Mouse (Mus musculus): Measurements from ENCODE around the gene Pawr.

Pawr gene

DNA sequence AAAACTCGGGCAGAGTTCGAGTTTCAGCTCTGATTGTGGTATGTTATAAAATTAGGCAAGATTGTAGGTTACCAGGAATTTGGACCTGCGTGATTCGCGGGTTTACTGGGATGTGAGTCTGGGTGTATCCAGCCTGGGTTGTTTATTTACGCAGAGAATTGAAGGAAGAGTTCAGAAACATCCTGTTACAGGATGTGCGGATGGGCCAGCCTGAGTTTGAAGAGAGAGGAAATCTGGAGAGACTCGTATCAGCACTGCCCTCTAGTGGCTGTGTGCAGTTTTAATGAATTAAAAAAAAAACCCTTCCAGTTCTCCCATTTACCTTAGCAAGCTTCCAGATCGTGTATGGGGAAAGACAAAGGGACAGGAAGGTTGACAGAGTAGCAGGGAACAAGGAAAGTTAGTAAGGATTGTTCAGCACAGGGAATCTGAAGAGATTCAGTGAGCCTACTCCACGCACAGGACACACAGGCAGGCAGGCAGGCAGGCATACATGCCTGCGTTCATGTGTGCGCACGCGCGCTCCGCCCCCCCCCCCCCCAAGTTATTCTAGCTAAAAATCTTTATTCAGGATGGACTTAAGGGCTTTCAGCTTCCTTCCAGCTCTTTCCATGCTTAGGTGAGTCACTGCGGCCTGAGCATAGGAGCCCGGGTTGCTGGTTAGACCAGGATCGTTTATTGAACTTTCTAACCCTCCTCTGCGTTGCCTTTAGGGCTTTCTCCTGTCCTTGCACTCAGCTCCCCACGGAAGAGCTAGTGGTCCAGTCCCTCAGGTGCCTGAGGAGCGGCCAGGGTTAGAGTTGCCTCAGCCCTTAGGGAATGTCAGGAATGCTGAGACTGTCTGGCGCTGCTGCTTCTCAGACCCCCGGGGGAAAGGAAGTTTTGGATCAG is 114.4 kb downstream of the Pawr start:
- peak; percentile 83 to 89 for DNase-seq

DNA sequence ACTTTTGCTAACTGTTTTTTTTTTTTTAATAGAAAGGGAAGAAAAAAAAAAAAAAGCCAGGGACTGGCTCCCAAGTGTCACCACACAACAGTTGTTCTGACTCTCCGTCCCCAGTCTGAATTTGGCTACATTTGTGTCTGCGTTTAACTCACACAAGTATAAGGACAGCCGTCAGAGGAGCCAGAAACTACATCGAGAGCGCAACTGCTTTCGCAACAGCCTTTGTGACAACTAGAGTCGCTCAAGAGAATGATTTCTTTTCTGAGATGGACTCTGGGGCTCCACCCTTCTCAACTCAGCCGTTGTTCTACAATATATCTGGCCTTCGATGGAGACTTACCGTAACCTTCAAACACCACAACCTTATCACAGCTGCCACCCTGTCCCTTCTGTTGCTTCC is 115.3 kb downstream of the Pawr start:
- no peak for DNase-seq

DNA sequence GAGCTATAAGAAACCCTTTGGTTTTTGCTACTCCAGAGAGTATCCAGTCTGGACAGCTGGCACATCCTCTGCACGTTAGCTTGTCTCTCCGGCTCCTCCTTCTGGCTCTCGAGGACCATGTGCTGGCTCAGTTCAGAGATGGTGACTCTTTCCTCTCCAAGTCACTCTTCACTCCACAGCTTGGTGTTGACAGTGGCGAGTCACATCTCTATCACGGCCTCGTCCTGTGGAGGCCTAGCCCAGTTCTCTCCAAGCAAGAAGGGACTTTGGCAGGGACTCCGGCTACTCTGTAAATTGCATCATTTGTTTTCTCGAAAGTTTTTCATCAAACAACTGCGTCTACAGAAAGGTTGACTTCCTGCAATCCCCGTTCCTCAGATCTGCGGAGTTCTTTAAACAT is 116.5 kb downstream of the Pawr start:
- DNase-seq, result no peak

DNA sequence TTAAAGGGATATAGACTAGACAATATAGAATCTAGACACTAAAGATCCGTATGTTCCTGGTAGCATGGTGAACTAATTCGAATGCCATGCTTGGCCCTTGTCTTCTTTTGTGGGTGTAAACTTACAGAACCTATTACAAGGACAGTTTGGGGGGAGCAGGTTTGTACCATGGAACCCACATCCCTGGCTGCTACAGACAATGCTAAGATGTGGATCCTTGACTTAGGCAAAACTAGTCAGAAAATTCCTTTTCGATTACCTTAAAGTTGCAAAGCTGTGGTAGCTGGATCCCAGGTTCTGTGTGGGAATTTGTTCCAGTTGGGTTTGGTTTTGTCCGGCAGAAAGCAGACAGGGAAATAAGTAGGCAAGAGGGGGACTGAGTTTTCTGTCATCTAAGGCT is 118.5 kb downstream of the Pawr start:
- DNase-seq, result no peak

DNA sequence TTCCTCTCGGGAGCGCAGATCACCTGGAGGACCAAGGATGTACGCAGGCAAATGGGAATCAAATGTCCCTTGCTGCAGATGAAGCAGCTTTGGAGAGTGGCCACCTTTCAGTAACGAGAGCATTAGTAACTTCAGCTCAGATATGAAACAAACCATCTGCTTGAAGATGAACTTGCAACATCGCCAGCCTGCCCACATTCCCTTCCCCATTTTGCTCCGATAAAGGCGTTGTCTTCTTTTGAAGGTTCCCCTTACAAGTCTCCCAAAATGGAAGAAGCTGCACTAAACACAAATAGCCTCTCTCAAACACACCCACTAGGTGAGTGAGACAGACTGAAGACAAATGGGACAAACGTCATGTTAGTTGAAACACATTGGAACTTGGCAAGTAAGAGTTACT is 119.6 kb downstream of the Pawr start:
- no peak for DNase-seq

DNA sequence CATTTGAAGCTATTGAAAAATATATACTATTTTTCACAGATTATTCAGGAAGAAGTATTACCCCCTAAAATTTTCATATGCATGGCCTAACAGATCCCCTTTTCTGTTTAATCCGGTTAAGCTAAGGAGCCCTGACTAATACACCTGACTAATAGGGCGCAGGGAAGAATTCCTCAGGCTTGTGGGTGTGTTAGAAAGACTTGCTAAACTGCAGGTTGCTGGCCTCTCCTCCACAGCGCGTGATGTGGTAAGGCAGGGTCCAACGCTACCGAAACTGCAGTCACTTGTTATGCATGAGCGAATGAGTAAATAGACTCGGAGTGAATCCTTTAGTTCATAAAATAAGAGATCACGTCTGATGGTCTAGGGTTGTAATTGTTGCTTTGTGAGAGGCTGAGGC is 120.5 kb downstream of the Pawr start:
- peak in 1 of 2 experiments; percentile 40 for DNase-seq

DNA sequence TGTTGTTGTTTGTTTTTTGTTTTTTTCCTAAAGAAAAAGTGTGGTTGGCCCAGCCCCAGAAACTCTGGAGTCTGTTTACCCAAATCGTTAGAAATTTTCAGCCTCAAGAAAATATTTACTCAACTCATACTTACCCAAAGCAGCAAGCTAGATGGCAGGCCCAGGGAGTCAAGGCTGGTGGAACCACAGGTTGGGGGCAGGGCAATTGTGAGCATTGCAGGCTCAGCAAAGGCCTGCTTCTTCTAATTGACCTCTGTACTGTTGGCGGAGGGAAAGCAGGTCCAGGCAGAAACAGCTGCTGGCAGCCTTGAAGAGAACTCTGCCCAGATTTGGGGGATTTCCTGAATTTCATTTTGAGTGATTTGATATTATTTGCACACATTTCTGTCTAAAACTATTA is 121.6 kb downstream of the Pawr start:
- DNase-seq, result peak; percentile 89

DNA sequence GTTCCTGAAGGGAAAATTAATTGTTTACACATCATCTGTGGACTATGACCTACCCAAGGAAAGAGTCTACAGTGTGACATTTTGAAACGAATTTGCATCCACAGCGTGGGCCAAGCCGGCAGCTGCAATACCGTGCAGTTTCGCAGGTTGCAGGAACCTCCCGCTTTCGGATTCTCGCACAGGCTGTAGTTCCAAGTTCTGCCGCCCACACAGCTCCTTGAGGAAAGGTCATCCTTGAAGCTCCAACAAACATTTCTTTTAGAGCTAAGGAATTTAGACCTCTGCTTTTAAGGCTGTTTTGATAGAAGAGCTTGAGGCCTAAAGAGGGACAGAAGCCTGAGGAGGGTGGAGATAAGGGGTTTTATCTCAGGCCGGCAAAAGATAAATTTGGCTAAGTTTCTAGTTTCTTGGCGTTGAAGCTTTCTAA is 122.8 kb downstream of the Pawr start:
- peak; percentile 62 to 66 for DNase-seq

DNA sequence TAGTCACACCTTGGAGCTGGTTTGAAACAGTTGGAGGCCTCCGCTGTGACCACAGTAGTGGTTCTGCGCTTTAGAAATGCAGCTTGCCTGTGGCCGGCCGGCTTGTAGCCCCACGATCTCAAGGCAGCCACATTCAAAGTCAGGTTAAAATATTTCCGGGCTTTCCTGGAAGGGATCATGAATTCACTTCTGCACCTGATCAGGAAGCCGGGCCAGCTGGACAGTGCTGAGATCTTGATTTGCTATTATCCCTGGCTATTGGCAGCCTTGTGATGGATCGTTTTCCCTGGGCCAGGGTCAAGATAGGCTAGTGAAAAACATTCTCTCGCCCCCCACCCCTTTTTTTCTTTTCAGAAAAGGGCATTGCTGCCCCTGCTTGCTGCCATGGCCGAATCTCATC is 123.3 kb downstream of the Pawr start:
- DNase-seq, result peak in 1 of 2 experiments; percentile 41

DNA sequence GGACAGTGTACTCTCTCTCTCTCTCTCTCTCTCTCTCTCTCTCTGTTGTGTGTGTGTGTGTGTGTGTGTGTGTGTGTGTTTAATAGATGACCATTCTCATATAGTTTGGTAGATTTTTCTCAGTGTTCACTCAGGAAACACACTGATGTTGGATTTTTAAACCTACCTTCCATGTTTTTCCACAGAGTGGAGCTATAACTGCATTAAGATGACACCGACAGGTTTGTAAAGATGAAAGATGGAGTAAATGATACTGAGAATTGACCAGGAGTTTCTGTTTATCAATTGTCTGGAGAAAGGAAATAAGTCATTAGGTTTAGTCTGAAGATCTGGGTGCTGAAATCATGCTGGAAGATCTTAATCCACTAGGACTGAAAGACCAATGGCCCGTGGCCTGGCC is 124.0 kb downstream of the Pawr start:
- DNase-seq, result no peak

DNA sequence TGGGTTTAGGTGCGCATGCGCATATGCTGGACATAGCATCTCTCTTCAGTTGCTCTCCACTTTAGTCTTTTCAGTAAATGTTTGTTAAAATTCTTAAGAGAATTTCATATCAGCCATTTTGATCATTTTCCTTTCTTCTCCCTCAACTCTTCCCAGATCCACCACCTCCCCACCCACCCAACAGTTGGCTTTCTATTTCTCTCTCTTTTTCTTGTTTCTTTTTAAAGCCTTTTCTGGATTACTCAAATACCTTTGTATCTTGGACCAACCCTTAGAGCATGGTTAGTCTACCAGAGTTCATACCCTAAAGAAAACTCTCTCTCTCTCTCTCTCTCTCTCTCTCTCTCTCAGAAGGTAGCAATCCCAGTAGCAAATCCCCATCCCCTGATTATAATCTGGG is 125.1 kb downstream of the Pawr start:
- DNase-seq, result no peak

DNA sequence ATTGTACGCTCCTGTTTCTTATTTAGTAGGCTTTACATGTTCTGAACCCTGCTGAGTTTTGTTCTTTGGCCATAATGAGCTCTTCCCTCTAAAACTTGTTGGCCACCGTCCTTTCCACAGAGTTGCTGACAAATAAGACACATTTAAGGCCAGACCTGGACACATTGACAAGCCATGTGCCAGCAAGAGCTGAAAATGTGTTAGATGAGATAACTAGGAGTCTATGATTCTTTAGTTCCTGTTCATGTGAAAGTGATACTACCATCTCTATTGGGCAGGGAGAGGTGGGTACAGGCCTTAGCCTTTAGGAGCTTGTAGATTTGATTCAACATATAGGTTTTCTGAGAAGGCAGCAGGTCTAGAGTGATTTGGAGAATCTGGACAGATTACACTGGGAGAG is 129.9 kb downstream of the Pawr start:
- DNase-seq, result no peak
